Mouse (Mus musculus): ENCODE data around the gene Acads.
"Not testable (repeated sequence)": the region's sequence is repeated elsewhere in the genome, so short reads cannot be mapped to it uniquely, and the experiment has no call there.

The Acads gene

DNA sequence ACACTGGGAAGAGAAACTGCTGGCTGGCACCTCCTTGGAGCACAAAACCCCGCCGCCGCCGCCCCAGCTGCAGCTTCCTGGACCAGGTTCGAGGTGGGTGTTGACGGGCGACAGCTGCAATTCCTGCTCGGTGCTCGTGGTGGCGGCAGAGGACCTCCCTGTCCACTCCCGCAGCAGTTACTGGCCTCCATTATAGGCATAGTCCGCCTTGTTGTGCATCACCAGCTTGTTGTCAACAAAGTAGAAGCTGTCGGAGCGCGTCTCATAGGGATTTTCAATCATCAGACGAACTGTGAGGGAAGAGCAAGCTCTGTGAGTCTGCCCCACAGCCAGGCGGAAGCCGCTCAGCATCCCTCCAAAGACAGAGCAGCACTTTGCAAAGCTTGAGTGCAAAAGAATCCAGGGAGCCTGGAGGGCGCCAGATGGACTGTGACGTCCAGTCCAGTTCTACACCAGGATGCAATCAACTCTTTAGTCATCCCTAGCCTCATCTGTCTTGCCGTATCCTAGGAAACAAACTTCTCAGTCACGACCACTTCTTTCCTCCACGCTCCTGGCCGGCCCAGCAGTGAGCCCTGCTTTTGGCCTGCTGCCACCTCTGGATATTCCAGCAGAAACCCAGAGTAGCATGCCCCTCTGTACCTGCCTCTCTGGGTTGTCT, 6.2 kb upstream of the Acads start:
- peak; percentile 29 to 67 for DNase-seq (ENCODE audit: low read depth in 1 of 2, low spot score in 2 of 2)

DNA sequence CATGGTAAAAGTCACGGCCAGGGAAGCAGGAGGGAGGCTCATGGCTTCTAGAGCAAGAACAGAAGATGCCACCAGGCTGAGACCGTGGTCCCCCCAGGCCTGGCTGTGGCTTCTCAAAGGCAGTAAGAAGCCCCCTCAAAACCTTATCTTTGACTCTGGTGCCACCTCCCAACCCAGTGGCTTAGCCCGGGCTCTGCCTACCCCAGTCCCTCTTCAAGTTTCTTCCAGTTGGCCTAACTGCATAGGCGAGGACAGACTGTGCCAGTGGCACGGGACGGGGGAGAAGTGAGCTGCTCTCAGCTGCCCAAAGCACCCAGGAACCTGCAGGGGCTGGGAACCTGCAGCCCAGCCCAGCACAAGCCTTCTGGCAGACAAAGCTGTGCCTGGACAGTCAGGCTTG, 5.5 kb upstream of the Acads start:
- DNase-seq (ENCODE audit: low read depth in 1 of 2, low spot score in 2 of 2) = no peak

DNA sequence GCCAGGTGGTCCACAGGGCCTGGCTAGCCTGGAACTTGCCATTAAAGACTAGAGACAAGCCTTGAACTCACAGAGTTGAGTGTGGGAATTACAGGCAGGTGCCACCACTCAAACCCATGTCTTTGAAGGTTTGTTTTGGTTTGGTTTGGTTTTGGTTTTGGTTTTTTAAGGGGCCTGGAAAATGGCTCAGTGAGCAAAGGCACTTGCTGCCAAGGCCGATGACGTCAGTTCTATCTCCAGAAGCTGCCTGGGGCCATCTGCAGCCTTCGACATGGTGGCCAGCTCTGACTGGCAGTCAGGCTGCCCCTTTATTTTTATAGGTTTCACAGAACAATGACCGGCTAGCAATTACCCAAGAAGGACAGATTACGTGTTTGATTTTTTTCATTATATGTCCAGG, 1.8 kb upstream of the Acads start:
- no peak for DNase-seq (ENCODE audit: low read depth in 1 of 2, low spot score in 2 of 2)

DNA sequence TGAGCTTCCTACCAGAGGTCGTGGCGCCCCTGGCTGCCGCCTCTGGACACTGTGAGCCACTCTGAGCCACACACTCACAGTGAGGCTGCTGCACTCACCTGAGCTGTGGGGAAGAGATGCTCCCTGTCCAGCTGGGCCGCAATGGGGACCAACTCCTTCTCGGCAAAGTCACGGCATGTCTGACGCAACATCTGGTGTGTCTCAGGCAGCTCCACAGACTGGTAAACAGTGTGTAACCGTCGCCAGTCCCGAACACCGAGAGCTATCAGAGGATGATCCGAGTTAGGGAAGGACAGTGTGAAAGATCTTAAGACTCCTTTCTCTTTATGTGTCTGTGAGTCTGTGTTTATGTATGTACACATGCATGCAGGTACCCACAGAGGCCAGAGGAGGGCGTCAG, 1.7 kb downstream of the Acads start:
- no peak for DNase-seq (ENCODE audit: low read depth in 1 of 2, low spot score in 2 of 2)

DNA sequence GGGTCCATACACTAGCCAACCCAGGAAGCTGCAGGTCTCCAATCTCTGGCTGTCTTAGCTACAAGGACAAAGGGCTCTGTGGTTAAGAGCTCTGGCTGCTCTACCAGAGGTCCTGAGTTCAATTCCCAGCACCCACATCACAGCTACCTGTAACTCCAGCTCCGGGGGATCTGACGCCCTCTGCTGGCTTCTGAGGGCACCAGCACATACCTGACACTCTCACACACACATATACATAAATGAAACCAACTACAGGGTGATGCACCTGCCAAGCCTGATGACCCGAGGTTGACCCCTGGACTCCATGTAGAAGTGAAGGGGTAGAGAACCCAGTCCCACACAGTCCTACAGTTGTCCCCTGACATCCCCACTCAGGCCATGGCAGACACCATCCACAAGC, 2.7 kb downstream of the Acads start:
- DNase-seq (ENCODE audit: low read depth in 1 of 2, low spot score in 2 of 2) = no peak

DNA sequence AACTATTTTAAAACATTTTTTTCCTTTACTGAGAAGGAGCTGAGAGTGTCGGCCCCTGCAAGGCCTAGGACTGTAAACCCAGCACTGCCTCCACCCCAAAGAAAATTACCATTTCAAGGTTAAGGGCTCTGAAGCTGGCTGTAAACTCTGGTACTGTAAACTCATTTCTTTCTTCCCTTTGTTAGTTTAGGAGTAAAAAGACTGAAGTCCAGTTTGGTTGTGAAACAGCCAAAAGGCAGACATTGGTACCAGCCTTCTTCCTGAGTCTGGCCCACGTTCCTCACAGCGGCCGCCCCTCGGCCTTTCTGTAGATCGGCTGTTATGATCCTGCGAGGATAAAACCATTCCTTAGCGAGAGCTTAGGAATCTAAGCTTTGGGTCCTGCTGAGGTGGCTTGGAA, 4.6 kb downstream of the Acads start:
- DNase-seq (ENCODE audit: low read depth in 1 of 2, low spot score in 2 of 2) = no peak

DNA sequence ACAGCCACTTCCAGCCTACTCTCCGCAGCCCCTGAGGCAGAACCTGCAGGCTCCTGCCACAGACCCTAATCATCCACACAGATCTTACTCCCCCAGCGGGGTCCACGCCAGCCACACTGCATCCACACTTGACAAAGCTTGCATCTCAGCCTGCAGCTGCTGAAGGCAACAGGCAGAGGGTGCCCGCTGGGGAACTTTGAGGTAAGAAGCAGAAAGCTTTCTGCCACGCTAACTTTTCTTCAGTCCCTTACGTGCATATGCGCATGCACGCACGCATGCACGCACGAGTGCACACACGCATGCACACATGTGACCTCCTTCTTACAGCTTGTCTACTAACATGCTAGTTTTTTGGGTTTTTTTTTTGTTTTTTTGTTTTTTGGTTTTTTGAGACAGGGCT, 5.9 kb downstream of the Acads start:
- DNase-seq (ENCODE audit: low read depth in 1 of 2, low spot score in 2 of 2) = no peak

DNA sequence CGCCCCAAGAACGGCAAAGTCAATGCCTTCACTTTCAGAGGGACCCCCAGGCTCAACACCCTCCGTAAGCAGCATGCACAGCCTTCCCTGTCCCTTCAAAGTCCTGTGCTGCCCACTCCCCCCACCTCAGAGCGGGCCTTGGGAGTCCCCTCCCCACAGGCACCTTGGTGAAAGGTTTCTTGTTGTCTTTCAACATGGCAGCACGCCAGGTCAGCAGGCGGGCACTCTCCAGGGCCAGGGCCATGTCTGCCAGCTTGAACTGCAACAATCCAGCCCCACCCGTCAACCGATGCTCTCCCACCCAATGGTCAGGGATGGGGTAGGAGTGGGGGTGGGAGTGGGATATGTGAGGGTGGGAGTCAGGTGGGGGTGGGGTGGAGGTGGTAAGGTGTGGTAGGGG, 8.0 kb downstream of the Acads start:
- no peak for DNase-seq (ENCODE audit: low read depth in 1 of 2, low spot score in 2 of 2)

DNA sequence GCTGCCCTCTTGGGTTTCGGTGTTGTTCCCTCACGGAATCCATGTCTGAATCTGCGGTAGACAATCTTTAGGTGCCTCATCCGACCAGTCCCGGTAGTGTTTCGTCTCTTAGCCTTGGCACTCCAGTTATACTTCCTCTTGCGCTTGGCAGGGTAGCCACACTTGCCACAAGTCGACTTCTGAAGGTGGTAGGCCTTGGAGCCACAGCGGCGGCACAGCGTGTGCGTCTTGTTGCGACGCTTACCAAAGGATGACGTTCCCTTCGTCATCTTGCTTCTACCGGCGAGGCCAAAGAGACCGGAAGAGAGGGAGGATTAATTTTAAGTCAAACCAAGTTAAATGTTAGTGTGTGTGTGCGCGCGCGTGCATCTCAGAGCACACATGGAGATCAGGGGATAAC, 15.9 kb downstream of the Acads start:
- not testable (repeated sequence) for DNase-seq (ENCODE audit: low read depth in 1 of 2, low spot score in 2 of 2)

DNA sequence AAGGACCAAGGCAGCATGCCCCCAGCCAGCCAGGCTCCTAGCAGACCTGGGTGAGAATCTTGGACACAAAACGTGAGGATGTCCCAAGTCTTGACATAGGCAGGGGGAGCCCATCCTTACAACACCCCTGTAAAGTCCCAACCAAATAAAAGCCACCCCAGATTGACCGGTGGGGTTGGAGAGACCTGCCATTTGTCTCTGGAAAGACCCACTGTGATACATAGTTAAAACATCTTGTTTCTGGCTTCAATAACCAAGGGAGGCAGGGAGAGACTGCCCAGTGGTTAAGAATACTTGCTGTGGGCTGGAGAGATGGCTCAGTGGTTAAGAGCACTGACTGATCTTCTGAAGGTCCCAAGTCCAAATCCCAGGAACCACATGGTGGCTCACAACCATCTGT, 16.9 kb downstream of the Acads start:
- no peak for DNase-seq (ENCODE audit: low read depth in 1 of 2, low spot score in 2 of 2)

DNA sequence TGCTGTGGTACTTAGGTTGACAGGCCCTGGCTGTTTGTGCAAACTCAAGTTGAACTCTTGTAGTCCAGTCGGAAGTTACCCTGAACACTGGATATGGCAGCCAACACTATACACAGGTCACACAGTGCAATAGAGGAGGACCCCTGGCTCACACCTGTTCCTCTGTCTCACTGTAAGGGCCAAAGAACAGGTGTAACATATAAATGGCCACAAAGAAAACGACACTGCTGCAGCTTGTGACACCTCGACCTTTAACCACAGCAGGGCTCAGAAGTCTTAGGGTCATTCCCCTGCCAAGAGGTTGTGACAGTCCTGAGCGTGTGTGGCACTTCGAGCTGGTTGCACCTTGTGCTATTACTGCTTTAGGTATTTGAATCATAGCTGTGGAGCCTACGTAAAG, 18.7 kb downstream of the Acads start:
- DNase-seq (ENCODE audit: low read depth in 1 of 2, low spot score in 2 of 2) = no peak

DNA sequence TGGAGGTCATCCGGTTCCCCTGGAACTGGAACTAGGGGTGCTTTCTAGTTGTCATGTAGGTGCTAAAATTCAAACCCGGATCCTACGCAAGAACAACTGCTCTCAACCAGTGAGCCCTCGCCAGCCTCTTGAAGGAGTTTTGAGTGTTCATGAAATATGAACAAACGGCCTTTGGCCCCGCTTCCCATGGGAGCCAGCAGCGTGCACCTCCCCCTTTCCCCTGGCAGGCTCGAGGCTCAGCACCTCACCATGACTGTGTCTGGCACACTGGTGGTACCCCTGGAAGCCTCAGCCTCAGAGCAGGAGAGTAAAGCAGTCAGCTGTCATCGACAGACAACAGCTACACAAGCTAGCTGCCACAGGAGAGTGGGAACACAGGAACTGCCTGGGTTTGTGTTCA, 19.2 kb downstream of the Acads start:
- no peak for DNase-seq (ENCODE audit: low read depth in 1 of 2, low spot score in 2 of 2)

DNA sequence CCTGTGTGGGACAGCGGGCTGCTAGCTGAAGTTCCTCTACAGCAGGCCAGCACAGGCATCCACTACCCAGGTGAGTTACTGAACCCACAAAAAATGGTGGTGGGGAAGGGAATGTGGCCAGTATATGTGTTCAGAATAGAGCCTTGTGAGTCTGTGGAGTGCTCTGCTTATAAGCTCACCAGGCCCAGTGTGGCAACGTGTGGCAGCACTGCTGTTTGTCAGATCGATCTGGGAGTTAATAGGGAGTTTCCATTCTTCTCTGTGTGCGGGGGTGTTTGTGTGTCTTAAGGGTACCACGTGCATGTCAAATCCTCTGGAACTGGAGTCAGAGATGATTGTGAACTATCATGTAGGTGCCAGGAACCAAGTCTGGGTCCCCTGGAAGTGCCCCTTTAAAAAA, 19.6 kb downstream of the Acads start:
- no peak for DNase-seq (ENCODE audit: low read depth in 1 of 2, low spot score in 2 of 2)

DNA sequence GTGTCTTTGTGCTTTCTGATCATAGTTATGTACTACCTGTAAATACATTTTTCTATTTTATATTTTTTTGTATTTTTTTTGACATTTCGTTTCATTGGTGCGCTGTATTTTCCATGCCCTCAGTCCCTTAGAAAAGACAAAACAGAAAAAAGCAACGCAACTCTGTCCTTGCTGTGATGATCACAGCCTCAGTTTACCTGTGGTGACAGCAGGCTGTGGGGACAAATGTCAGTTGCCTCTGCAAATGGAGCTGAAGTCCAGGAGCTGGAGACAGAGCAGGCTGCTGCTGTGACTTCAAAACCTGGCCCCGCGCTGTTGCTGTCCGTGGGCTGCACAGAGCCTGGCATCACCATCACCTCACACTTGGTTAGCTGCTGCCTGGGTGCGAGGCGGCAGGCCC, 21.0 kb downstream of the Acads start, which contains the start of gene Gm10401:
Gm10401 (minus strand) TSS at position 101 of the 400 bp plus-strand sequence.
- no peak for DNase-seq (ENCODE audit: low read depth in 1 of 2, low spot score in 2 of 2)

DNA sequence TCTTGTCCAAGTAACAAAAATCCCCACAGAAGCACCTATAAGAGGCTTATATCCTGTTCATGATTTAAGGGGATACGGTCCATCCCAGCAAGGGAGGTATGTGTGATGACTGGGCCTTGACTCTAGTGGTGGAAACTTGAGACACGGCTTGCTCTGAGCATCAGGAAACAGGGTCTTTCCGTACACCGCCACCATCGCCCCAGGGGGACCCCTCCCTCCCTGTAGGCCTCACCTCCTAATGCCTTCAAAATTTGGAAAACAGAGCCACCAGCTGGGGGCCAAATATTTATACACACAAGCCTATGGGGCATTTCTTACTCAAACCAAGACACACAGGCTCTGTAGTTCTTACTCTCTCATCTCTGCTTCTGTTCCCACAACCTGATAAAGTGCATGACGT, 27.4 kb downstream of the Acads start:
- no peak for DNase-seq (ENCODE audit: low read depth in 1 of 2, low spot score in 2 of 2)

DNA sequence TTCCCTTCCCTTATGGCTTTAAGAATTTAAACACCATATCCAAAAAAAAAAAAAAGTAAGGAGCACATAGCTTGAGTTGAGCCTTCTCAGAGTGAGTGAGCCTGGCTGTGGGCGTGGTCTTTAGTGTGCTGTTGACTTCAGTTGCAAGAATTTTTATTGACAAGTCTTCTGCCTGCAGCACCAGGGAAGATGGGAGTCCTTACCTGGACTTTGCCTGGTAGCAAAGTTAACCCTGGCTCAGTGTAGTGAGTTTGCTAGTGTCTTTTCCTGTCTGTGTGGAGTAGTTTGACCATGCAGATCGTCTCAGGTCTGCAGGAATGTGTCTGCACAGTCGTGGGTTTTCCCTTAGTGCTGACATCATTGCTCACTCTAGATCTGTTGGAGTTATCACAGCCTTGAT, 28.1 kb downstream of the Acads start:
- DNase-seq (ENCODE audit: low read depth in 1 of 2, low spot score in 2 of 2) = no peak

DNA sequence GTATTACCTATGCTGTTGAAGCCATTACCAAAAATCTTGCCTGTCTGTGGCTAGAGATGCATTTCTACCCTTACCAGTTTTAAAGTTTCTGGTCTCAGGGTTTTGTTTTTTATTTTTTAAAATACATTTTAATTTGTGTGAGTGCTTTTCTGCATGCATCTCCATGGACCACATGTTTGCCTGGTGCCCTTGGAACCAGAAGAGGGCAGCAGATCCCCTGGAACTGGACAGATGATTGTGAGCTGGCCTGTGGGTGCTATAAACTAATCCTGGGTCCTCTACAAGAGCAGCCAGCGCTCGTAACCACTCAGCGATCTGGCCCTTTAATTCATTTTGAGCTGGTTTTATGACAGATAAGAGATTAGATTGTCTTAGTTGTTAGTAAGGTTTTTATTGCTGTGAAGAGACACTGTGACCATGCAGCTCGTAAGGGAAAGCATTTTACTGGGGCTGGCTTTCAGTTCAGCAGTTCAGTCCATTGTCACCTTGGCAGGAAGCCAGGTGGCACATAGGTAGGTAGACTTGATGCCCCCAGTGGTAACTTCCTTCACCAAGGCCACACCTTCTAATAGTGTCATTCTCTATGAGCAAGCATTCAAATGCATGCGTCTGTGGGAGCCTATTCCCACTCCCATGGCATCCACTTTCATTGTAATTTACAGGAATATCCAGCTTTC, 29.4 kb downstream of the Acads start:
- DNase-seq (ENCODE audit: low read depth in 1 of 2, low spot score in 2 of 2) = no peak

DNA sequence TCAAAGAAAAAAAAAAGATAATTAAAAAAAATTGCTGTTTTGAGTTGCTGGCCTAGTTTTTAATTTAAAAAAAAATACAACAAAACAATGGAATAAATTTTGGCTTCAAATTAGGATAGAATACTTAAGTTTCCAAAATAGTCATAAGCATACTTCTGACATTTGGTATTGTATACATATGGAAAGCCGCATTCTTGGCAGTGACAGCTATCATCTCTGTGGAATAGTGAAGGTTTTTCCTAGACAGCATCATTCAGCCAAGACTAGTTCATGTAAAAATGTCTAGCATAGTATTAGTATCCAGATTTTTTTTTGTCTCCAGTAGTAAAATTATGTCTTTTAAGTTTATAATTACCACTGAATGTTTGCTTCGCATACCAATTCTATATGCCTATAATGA, 33.5 kb downstream of the Acads start:
- no peak for DNase-seq (ENCODE audit: low read depth in 1 of 2, low spot score in 2 of 2)

DNA sequence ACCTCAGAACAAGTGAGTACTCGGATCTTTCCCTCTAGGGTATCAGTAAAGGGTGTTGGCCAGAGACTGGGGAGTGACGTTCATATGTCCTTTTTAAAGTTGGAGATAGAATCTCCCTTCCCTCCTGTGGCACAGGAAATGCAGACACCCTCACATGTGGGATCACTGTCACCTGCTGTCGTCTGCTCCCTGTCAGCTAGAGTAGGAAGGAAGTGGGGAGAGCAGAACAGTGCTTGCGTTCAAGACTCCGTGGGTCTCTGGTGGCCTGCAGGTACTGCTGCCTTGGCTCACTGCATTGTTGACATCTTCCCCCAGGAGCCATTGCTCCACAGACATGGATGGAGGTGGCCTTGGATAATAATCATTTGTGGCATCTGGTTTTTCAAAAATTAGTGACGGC, 35.7 kb downstream of the Acads start:
- no peak for DNase-seq (ENCODE audit: low read depth in 1 of 2, low spot score in 2 of 2)

DNA sequence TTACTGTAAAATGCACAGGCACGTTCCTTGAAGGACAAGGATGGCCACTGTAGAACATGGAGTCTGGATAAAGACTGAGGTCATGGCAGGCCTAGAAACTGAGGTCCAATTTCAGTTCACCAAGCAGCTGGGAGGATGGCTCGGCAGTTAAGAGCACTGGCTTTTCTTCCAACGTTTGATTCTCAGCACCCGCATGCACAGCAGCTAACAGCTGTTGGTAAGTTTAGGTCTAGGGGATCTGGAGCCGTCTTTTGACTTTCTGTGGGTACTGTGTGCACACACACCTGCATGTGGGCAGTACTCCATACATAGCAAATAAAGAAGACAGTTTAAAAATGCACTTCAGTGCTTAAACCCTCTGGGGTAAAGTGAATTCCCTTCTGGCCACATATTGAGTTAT, 37.5 kb downstream of the Acads start:
- no peak for DNase-seq (ENCODE audit: low read depth in 1 of 2, low spot score in 2 of 2)

DNA sequence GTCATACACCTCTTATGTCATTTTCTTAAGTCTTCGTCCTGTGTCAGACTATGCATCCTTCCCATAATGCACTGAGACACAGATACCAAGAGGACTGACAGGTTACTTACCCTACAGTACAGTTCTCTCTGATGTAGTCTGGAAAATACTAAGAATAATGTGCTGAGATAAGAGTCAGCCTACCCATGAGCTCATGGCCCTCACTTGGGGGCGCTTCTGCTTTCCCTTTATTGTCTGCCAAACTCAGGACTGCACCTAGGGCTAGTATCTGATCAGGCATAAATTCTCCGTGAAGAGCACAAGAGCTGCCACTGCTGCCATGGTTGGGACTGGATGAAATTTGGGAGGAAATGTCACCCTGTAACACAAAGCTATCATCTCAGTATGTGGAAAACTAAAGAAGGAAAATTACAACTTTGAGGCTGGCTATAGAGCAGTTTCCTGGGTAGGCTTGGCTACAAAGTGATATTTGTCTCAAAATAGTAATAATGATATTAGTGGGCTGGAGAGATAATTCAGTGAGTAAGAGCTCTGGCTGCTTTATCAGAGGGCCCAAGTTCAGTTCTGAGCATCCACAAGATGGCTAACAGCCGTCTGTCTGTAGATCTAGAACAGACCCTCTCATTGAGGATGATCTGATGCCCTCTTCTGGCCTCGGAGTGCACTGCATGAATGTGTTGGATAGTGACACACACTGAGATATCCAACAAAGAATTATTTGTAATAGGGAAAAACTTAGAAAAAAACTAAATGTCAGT, 42.8 kb downstream of the Acads start:
- DNase-seq (ENCODE audit: low read depth in 1 of 2, low spot score in 2 of 2) = peak; percentile 16 to 47

DNA sequence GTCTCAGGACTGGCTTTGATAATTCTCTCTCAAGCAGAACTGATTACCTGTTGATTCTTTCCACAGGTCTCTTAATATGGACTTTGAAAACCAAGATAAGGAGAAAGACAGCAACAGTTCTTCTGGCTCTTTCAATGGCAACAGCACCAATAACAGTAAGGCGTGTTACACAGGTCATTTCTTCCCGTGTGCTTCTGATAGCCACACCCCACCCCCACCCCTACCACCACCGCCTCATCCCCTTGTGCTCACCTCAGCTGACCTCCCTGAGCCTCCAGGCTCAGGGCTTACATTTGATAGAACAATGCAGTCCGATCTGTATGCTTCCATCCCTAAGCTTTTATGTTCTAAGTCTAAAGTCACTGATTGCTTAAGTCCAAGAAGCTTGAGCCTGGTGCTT, 44.4 kb downstream of the Acads start:
- DNase-seq (ENCODE audit: low read depth in 1 of 2, low spot score in 2 of 2) = no peak
